Mouse (Mus musculus): ENCODE measurements around the gene Gtpbp2.
A peak's percentile ranks its signal among the peaks of the same experiment; 100 is the strongest.

Gene Gtpbp2

DNA sequence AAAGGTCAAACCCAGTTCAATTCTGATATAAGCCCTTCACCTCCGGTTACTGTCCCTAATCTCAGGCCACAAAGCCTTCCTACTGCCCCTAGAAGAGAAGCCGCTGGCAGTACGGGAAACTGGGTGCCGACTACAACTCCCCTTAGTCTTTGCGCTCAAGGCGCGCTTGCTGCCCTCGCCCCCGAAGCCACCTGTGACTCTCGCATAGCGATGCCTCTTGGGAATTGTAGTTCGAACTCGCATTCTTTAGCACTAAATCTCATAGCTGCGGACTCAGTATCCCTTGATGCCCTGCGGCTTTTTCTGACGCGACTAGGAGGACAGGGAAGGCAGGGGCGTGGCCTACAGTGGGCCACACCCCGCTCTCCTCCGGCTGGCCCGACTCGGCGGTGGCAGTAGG lies at the start of gene Gtpbp2:
TSS of gene Gtpbp2 (plus strand) at position 347 of the 400 bp plus-strand sequence.
- peak; percentile 96 to 97 for DNase-seq (ENCODE audit: low spot score in 2 of 2)

- no peak for DNase-seq (ENCODE audit: low spot score in 2 of 2)
Observed at GRCm38 (mm10) chr17:46115489-46115888, 45.3 kb upstream of the Gtpbp2 start.

- no peak for DNase-seq (ENCODE audit: low spot score in 2 of 2)
Observed at GRCm38 (mm10) chr17:46116138-46116537, 44.7 kb upstream of the Gtpbp2 start.

GRCm38 (mm10) chr17:46116881-46117280 lies 44.0 kb upstream of the Gtpbp2 start:
- no peak for DNase-seq (ENCODE audit: low spot score in 2 of 2)

DNA sequence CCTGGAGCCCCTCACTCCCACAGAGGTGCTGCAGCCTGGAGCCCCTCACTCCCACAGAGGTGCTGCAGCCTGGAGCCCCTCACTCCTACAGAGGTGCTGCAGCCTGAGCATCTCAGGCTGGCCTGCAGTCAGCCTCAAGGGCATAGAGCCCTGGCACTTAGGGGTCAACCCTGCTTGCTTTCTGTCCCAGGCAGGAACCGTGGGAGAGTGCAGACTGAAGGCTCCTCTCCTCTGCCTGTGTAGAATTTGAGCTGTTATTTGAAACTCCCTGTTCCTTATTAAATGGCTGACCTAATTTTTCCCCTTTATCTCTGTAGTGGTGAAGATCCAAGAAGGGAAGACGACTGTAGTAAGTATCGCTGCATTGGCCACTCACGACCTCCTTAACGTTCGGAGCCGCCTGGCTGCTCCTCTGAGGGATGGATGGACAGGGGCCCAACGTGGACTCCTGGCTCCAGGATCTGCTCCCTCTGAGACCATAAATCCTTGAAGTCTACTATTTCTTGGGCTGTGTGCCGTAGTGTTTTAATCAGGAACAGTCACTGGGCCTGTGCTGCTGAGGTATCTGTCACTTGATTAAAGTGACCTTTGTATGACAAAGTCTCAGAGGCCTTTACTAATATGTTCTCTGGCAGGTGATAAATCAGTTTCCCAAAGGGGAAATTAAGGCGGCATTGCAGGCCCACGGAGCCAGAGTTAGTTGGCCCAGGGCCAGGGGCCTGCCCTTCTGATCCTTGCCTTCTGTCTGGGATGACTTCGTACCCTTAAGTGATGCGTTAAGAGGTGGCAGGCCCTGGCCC lies 43.0 kb upstream of the Gtpbp2 start:
- DNase-seq (ENCODE audit: low spot score in 2 of 2): no peak

- DNase-seq (ENCODE audit: low spot score in 2 of 2): no peak
Observed at GRCm38 (mm10) chr17:46118423-46118850, 42.4 kb upstream of the Gtpbp2 start.

GRCm38 (mm10) chr17:46119641-46120040 lies 41.2 kb upstream of the Gtpbp2 start:
- DNase-seq (ENCODE audit: low spot score in 2 of 2): no peak

DNA sequence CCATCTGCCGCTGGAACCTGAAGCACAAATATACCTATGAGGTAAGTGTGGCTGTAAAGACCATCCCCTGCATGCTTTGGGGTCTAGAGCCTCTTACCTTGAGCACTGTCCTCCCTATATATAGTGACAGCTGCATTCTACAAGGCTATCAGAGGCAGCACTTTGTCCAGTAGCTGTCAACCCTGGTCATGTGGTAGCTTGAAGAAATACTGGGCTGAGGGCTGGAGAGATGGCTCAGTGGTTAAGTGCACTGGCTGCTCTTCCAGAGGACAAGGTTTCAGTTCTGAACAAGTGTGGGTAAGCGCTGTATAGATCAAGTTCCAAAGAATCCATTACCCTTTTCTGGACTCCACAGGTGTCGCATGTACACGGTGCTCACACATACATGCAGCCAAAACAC lies 38.0 kb upstream of the Gtpbp2 start:
- no peak for DNase-seq (ENCODE audit: low spot score in 2 of 2)

- no peak for DNase-seq (ENCODE audit: low spot score in 2 of 2)
Observed at GRCm38 (mm10) chr17:46123285-46123684, 37.5 kb upstream of the Gtpbp2 start.

- no peak for DNase-seq (ENCODE audit: low spot score in 2 of 2)
Observed at GRCm38 (mm10) chr17:46123953-46124700, 36.7 kb upstream of the Gtpbp2 start.

GRCm38 (mm10) chr17:46126608-46127007 lies 34.2 kb upstream of the Gtpbp2 start:
- DNase-seq (ENCODE audit: low spot score in 2 of 2): no peak

DNA sequence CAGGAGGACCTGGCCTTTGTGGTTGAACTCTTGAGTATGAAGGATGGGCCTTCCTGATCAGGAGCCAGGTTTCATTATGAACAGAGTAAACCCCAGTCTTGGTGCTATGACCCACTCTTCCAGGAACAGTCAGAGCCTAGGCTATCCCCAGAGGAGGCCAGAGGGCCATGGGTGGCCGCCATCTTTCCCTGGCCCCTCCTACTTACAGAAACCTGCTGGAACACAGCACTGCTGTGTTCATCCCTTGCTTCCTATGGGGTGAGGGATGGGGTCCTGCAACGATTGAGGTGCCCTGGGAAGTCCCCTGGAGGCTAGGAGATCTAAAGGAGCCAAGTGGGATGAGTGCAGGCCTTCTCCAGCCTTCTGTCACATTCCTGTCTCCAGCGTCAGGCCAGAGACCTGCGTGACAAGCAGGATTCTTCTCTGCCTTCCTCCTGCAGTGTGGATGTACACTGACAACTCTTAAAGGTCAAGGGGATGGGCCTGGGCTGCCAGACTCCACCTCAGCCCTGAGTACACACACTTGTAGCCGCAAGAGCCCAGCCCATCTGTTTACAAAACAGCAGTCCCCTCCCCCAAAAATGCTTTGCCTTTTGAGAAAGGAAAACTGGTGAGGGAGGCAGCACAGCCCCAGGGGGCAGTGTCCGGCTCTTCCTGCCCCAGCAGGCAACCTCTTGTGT lies 32.9 kb upstream of the Gtpbp2 start:
- DNase-seq (ENCODE audit: low spot score in 2 of 2): no peak

DNA sequence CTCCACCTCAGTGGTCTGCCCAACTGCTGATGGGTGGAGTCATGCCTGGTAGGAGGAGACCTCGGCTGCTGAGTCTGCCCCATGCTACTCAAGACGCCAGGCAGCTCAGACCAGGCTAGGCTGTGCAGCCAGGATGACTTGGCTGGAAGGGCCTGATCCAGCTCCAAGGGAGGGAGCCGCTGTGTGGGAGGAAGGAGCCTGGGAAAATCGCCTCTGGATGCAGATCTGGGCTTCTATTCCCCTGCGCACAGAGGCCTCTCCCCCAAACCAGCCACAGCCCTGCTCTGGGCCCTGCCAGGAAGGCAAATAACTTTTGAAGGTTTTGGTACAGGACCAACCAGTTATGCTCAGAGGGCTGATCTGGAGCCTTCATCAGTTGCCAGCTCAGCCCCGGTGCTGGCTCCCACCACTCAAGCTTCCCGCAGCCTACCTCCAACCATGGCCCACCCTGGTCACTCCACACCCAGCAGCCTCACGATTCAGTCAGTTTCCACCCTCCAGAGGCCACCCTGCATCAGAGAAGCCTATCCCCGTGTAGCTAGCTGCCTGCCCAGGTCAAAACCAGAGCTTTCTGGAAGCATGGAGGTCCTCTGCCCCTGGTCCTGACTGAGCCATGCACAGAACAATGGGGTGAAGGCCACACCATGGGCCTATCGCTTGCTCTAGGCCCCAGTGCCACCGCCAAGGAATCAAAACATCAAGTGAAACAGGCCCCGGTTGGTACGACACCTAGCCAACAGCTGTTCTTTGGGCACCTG lies 30.9 kb upstream of the Gtpbp2 start:
- no peak for DNase-seq (ENCODE audit: low spot score in 2 of 2)

- DNase-seq (ENCODE audit: low spot score in 2 of 2): peak; percentile 36 to 54
Observed at GRCm38 (mm10) chr17:46132058-46132718, 28.6 kb upstream of the Gtpbp2 start.

- DNase-seq (ENCODE audit: low spot score in 2 of 2): no peak
Observed at GRCm38 (mm10) chr17:46132862-46133261, 28.0 kb upstream of the Gtpbp2 start.

DNA sequence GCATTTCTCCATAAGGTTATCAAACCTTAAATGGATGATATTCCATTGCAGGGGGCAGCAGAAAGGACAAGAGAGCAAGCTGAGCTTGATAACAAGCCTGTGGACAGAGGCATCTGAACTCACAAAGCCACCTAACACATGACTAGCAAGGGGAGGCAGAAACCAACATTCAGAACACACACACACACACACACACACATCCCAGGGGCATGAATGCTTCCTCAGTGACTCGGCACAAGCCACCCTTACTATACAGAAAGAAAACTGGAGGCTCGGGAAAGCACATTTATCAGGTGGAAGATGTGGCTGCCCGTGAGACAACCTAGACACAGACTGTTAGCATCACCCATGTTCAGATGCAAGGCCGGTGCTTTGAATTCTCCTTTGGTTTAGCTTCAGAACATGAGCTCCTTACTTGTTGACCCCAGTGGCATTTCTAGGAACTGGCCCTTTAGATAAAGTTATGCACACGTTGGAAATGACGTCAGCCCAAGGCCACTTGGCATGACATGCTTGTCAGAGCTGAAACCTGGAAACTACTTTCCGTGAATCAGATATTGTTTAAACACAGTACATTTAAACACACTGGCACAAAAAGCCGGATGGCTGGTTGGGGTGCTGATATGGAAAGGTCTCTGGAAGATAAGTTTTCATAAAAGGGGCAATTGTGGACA lies 22.1 kb upstream of the Gtpbp2 start:
- DNase-seq (ENCODE audit: low spot score in 2 of 2): no peak

DNA sequence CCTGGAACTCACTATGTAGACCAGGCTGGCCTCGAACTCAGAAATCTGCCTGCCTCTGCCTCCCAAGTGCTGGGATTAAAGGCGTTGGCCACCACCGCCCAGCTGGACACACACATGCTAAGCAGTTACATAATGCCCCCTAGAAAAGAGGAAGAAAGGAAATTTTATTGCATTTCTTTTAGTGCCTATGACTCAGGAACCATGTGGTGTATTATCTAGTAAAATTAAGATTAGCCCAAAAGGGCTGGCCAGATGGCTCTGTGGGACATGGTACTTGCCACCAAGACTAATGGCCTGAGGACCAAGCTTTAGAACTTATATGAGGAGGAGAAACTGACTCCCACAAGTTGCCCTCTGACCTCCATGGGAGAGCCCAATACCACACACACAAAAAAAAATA lies 21.0 kb upstream of the Gtpbp2 start:
- no peak for DNase-seq (ENCODE audit: low spot score in 2 of 2)

GRCm38 (mm10) chr17:46143578-46144423 lies 17.0 kb upstream of the Gtpbp2 start, which contains the start of gene Rsph9:
Rsph9 (minus strand) TSS chr17:46144216.
- peak; percentile 71 to 74 for DNase-seq (ENCODE audit: low spot score in 2 of 2)
